Mouse (Mus musculus) kidney, postnatal 0 days (tissue): ENCODE results near the gene Gins3. TPM values are rescaled to one million over a fixed set of nuclear protein-coding genes. Genes with fewer than 3 reads are reported as not detected.

Experiments used
- ATAC-seq: fragments of 200-750 bp; cut with Nextera tagmentation; replicated peaks from 2 replicates; pipeline ENCODE4 v1.8.0; 2017; ENCODE audit warnings: low read depth, moderate number of reproducible peaks, moderate TSS enrichment, moderate library complexity; ENCODE audit not compliant: low FRiP score
- DNase-seq: peaks from one replicate; pipeline ENCODE4 v3.0.0-alpha.2; 2016; ENCODE audit warnings: low spot score
- H3K27ac ChIP-seq: fragments of 300-500 bp; sonication (generic); 2 replicates; pipeline ENCODE4 v1.5.1; 2014; ENCODE audit warnings: mild to moderate bottlenecking
- H3K27me3 ChIP-seq: fragments of 300-500 bp; sonication (generic); 2 replicates; pipeline ENCODE4 v1.6.1; 2014; ENCODE audit warnings: low read length, mixed read lengths; ENCODE audit not compliant: insufficient read depth
- H3K36me3 ChIP-seq: fragments of 300-500 bp; sonication (generic); 2 replicates; pipeline ENCODE4 v1.6.1; 2014; ENCODE audit warnings: low read length, mixed read lengths; ENCODE audit not compliant: insufficient read depth
- H3K4me1 ChIP-seq: fragments of 300-500 bp; sonication (generic); replicated peaks from 2 replicates; pipeline ENCODE4 v1.6.1; 2014; ENCODE audit warnings: antibody characterized with exemption, low read length, mixed read lengths; ENCODE audit not compliant: insufficient read depth
- H3K4me2 ChIP-seq: fragments of 300-500 bp; sonication (generic); 2 replicates; pipeline ENCODE4 v1.6.1; 2014; ENCODE audit warnings: mild to moderate bottlenecking, low read length, moderate library complexity, mixed read lengths
- H3K4me3 ChIP-seq: fragments of 300-500 bp; sonication (generic); replicated peaks from 2 replicates; pipeline ENCODE4 v1.5.1; 2014; ENCODE audit warnings: low read depth, low read length
- H3K9ac ChIP-seq: fragments of 300-500 bp; sonication (generic); 2 replicates; pipeline ENCODE4 v1.6.1; 2014; ENCODE audit warnings: low read depth, low read length
- H3K9me3 ChIP-seq: fragments of 300-500 bp; sonication (generic); replicated peaks from 2 replicates; pipeline ENCODE4 v1.6.1; 2016; ENCODE audit warnings: low read length, inconsistent platforms, mixed read lengths
- CTCF ChIP-seq: IDR thresholded peaks from 2 replicates; pipeline ENCODE4 v1.5.1; 2016; ENCODE audit warnings: antibody characterized with exemption, low read depth, mild to moderate bottlenecking, moderate library complexity
- WGBS: fragments of 180-500 bp; shearing (Covaris S2); extraction: QIAGEN DNeasy Blood & Tissue Kit; methylation state at CpG from one replicate; pipeline ENCODE4 v1.1.7; 2014; 5-methylcytosine and 5-hydroxymethylcytosine counted together
- polyA plus RNA-seq: library from polyadenylated mRNA; unstranded; fragments of >200 nt; fragmentation: Nextera tagmentation; extraction: Ambion mirVana; gene quantifications from 2 replicates; pipeline ENCODE4 v1.2.1, GENCODE M21; 2015

Gins3 gene
- polyA plus RNA-seq, 1 experiment from 2014 or later: 9.9 TPM

- Histone ChIP-seq H3K4me1 (no peaks in the 10 kb centered on the region), H3K36me3 (no peaks in the 10 kb centered on the region), H3K4me3 (no peak overlapping the region), H3K27me3 (peaks cover 3% of the 10 kb centered on the region; the same call in 1 of the 2 replicates), H3K4me2 (no peak overlapping the region), H3K9me3 (no peaks in the 10 kb centered on the region), H3K9ac (no peak overlapping the region), H3K27ac (no peak overlapping the region)
- TF ChIP-seq CTCF: no peak
- DNase-seq: no peak
- 46% methylated on average over 8 of the region's 8 CpGs for WGBS
- no peak for ATAC-seq
Measured at GRCm38 (mm10) chr8:95668163-95668958, 35.1 kb downstream of the Gins3 start.

- no peaks in the 10 kb centered on the region for H3K9me3 ChIP-seq
- H3K4me3 ChIP-seq: no peak overlapping the region
- ATAC-seq: no peak
- 79% methylated on average over 2 of the region's 2 CpGs for WGBS
- no peak for TF ChIP-seq CTCF
- H3K36me3 ChIP-seq: no peaks in the 10 kb centered on the region
- no peak overlapping the region for H3K4me2 ChIP-seq
- H3K9ac ChIP-seq: no peak overlapping the region
- no peak overlapping the region for H3K27ac ChIP-seq
- peaks cover 3% of the 10 kb centered on the region; the same call in 1 of the 2 replicates for H3K27me3 ChIP-seq
- H3K4me1 ChIP-seq: no peaks in the 10 kb centered on the region
- DNase-seq: no peak
Measured at GRCm38 (mm10) chr8:95669967-95670366, 36.7 kb downstream of the Gins3 start.

- ATAC-seq (no peak), DNase-seq (no peak)
- Histone ChIP-seq H3K36me3 (no peaks in the 10 kb centered on the region), H3K9me3 (no peaks in the 10 kb centered on the region), H3K27me3 (peaks cover 8% of the 10 kb centered on the region), H3K27ac (no peak overlapping the region), H3K4me1 (no peaks in the 10 kb centered on the region), H3K4me3 (no peak overlapping the region), H3K4me2 (no peak overlapping the region), H3K9ac (no peak overlapping the region)
- WGBS: 88% methylated on average over 6 of the region's 6 CpGs
- no peak for TF ChIP-seq CTCF
Measured at GRCm38 (mm10) chr8:95671861-95672260, 38.6 kb downstream of the Gins3 start.

- H3K4me1 ChIP-seq: peaks cover 4% of the 10 kb centered on the region; the same call in 1 of the 2 replicates
- no peak overlapping the region for H3K4me2 ChIP-seq
- no peak overlapping the region for H3K4me3 ChIP-seq
- ATAC-seq (no peak), DNase-seq (no peak)
- H3K9me3 ChIP-seq: no peaks in the 10 kb centered on the region
- no peak overlapping the region for H3K9ac ChIP-seq
- H3K27ac ChIP-seq: no peak overlapping the region
- H3K27me3 ChIP-seq: peaks cover 11% of the 10 kb centered on the region
- WGBS: 69% methylated on average over 5 of the region's 5 CpGs
- H3K36me3 ChIP-seq: no peaks in the 10 kb centered on the region
- TF ChIP-seq CTCF: no peak
Measured at GRCm38 (mm10) chr8:95672811-95673210, 39.6 kb downstream of the Gins3 start.

- 28% methylated on average over 9 of the region's 9 CpGs for WGBS
- Histone ChIP-seq H3K9me3 (no peaks in the 10 kb centered on the region), H3K4me3 (peak within 1 kb of the TSS; percentile 51), H3K36me3 (no peaks in the 10 kb centered on the region), H3K9ac (peak within 1 kb of the TSS; percentile 55), H3K4me1 (peaks cover 7% of the 10 kb centered on the region; the same call in 1 of the 2 replicates), H3K4me2 (peak within 1 kb of the TSS; percentile 98), H3K27ac (no peak within 1 kb of the TSS), H3K27me3 (peaks cover 20% of the 10 kb centered on the region)
- no peak for DNase-seq
- TF ChIP-seq CTCF: no peak
- ATAC-seq: no peak
Measured at GRCm38 (mm10) chr8:95676631-95677030, 43.4 kb downstream of the Gins3 start, which contains the start of gene Ndrg4. TSS of gene Ndrg4 (plus strand) at chr8:95676980.

- H3K36me3 ChIP-seq: no peaks in the 10 kb centered on the region
- no peak for TF ChIP-seq CTCF
- H3K27me3 ChIP-seq: peaks cover 20% of the 10 kb centered on the region
- peak overlapping the region; percentile 98 for H3K4me2 ChIP-seq
- peak overlapping the region; percentile 51 for H3K4me3 ChIP-seq
- WGBS: under 1% methylated on average over 37 of the region's 48 CpGs
- no peaks in the 10 kb centered on the region for H3K9me3 ChIP-seq
- H3K4me1 ChIP-seq: peaks cover 7% of the 10 kb centered on the region; the same call in 1 of the 2 replicates
- ATAC-seq: no peak
- DNase-seq: no peak
- peak overlapping the region; percentile 55 for H3K9ac ChIP-seq
- H3K27ac ChIP-seq: no peak overlapping the region
Measured at GRCm38 (mm10) chr8:95677591-95678023, 44.4 kb downstream of the Gins3 start.
